Mouse (Mus musculus) forebrain, embryonic 15.5 days (tissue): ENCODE measurements around the gene Trappc3l. TPM values are rescaled to one million over a fixed set of nuclear protein-coding genes. Genes with fewer than 3 reads are reported as not detected.
A peak's percentile ranks its signal among the peaks of the same experiment; 100 is the strongest.

Source experiments
- ATAC-seq: fragments of 200-750 bp; cut with Nextera tagmentation; replicated peaks from 2 replicates; pipeline ENCODE4 v1.8.0; 2017; ENCODE audit warnings: mild to moderate bottlenecking, moderate TSS enrichment, moderate library complexity
- H3K27ac ChIP-seq: fragments of 300-500 bp; sonication (generic); replicated peaks from 2 replicates; pipeline ENCODE4 v1.5.1; 2015; ENCODE audit warnings: mild to moderate bottlenecking, inconsistent platforms
- H3K27me3 ChIP-seq: fragments of 300-500 bp; sonication (generic); 2 replicates; pipeline ENCODE4 v1.6.1; 2015; ENCODE audit warnings: inconsistent platforms
- H3K36me3 ChIP-seq: fragments of 300-500 bp; sonication (generic); 2 replicates; pipeline ENCODE4 v1.6.1; 2015; ENCODE audit warnings: mild to moderate bottlenecking, inconsistent platforms
- H3K4me1 ChIP-seq: fragments of 300-500 bp; sonication (generic); 2 replicates; pipeline ENCODE4 v1.6.1; 2015; ENCODE audit warnings: inconsistent platforms
- H3K4me2 ChIP-seq: fragments of 300-500 bp; sonication (generic); replicated peaks from 2 replicates; pipeline ENCODE4 v1.6.1; 2015; ENCODE audit warnings: mild to moderate bottlenecking, inconsistent platforms
- H3K4me3 ChIP-seq: fragments of 300-500 bp; sonication (generic); 2 replicates; pipeline ENCODE4 v1.5.1; 2015; ENCODE audit warnings: mild to moderate bottlenecking, inconsistent platforms
- H3K9ac ChIP-seq: fragments of 300-500 bp; sonication (generic); replicated peaks from 2 replicates; pipeline ENCODE4 v1.6.1; 2015; ENCODE audit warnings: mild to moderate bottlenecking, inconsistent platforms
- H3K9me3 ChIP-seq: fragments of 300-500 bp; sonication (generic); 2 replicates; pipeline ENCODE4 v1.6.1; 2016; ENCODE audit warnings: inconsistent platforms
- whole genome bisulfite sequencing: fragments of 180-500 bp; shearing (Covaris S2); methylation state at CpG from one replicate; pipeline ENCODE4 v1.1.7; 2015; ENCODE audit warnings: mixed read lengths; 5-methylcytosine and 5-hydroxymethylcytosine counted together
- polyA plus RNA-seq: library from polyadenylated mRNA; unstranded; fragments of >200 nt; fragmentation: Nextera tagmentation; extraction: Ambion mirVana; gene quantifications from 2 replicates; pipeline ENCODE4 v1.2.1, GENCODE M21; 2015

Gene Trappc3l
- polyA plus RNA-seq, 1 experiment from 2014 or later: not detected

DNA sequence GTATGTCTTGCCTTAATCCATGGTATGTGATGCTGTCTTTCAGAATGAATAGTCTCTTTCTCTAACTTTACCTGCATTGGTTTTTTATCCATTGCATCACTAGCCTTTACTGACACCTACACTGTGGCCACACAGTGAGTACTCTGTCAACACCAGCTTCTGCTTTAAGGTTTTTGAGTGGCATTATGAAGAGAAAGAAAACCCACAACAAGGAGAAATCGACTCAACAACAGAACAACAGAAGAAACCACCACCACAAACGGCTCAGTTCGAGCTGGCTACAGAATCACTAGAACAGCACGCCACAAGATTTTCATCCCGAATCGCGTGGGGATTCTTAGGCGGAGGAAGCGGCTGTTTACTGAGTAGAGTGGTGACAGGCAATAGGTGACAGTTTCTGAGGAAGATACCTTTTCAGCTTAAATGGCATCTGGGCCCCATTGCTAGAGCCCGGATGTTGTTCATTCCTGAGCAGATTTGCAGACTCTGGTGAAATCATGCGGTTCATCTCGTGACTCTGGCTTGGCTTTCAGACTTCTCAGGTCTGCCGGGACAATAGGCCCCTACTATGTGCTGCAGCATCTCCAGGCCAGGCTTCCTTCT lies 73.6 kb downstream of the Trappc3l start:
- Histone ChIP-seq H3K4me1 (no peaks in the 10 kb centered on the region), H3K27ac (no peak overlapping the region), H3K36me3 (no peaks in the 10 kb centered on the region), H3K9ac (no peak overlapping the region), H3K9me3 (no peaks in the 10 kb centered on the region), H3K27me3 (no peaks in the 10 kb centered on the region), H3K4me3 (no peak overlapping the region), H3K4me2 (no peak overlapping the region)
- WGBS: 83% methylated on average over 13 of the region's 13 CpGs
- no peak for ATAC-seq

DNA sequence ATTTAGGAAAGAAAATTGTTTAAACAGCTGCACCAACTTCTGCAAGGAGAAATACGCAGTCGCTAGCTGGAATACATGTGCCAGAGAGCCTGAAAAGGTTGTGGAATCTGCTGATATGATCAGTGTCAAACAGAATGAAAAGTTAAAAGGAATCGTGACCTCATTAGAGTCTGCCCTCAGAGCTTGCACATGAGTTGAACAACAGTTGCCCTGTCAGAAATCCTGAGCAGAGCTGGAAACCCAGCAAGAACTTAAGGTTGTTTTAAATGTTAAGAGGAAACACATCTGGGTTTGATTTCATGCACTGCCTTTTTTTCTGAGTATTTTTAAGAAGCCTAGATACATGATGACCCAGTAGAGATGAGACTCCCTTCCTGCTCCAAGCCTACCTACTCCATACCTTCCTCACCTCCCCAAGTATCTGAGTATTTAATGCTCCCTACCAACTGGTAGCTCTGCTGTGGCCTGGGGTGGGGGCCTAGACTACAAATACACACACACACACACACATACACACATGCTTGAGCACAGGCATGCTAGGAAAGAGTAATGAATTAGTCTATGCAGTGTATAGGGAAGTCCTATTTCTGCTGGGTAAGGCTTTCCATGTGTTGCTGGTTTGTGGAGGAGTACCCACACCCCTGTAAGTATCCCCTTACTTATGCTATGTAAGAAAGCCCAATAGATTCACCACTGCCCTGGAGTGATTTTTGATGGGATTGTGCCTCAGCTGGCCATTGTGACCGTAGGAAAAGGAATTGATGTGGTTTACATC lies 74.8 kb downstream of the Trappc3l start:
- Histone ChIP-seq H3K36me3 (no peaks in the 10 kb centered on the region), H3K9ac (no peak overlapping the region), H3K27ac (no peak overlapping the region), H3K9me3 (no peaks in the 10 kb centered on the region), H3K4me3 (no peak overlapping the region), H3K4me1 (no peaks in the 10 kb centered on the region), H3K27me3 (no peaks in the 10 kb centered on the region), H3K4me2 (no peak overlapping the region)
- 83% methylated on average over 4 of the region's 4 CpGs for WGBS
- ATAC-seq: no peak

DNA sequence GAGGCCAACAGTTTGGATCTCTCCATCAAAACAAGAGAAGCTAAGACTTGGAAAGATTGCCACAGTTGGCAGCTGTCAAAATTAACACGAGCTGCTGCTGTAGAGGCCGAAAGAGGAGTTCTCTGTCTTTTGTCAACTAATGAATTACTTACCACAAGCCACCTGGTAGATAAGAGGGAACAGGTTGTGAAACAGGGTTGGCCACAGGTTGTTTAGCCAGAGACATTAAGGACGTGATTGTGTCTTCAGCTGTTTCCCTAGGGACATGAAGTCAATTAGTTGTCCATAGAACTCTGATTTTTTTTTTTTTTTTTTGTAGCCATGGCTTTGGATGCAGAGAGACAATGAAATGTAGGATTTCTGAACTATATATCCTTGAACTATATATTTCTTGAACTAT lies 79.7 kb downstream of the Trappc3l start:
- Histone ChIP-seq H3K4me3 (no peak overlapping the region), H3K9ac (no peak overlapping the region), H3K9me3 (no peaks in the 10 kb centered on the region), H3K4me2 (no peak overlapping the region), H3K27ac (no peak overlapping the region), H3K27me3 (no peaks in the 10 kb centered on the region), H3K4me1 (no peaks in the 10 kb centered on the region), H3K36me3 (no peaks in the 10 kb centered on the region)
- no peak for ATAC-seq
- 60% methylated on average over 3 of the region's 3 CpGs for WGBS

DNA sequence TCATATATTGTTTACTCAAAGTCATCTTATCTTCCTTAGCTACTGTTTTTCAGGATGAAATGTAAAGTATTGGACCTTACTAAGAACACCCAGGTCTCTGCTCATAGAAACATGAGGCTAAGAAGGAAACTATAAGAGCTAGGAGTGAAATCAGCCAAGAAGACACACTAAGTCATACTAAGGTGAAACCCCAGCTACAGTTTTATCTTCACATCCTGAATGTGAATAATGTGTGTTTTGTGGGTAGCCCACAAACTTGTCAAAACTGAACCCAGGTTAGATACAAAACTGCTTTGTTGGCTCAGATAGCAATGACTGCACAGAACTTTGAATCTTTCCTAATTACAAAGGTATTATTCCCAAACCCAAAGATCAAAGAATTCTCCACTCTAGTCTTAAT lies 80.4 kb downstream of the Trappc3l start:
- Histone ChIP-seq H3K4me3 (no peak overlapping the region), H3K4me2 (no peak overlapping the region), H3K36me3 (no peaks in the 10 kb centered on the region), H3K4me1 (no peaks in the 10 kb centered on the region), H3K27ac (no peak overlapping the region), H3K27me3 (no peaks in the 10 kb centered on the region), H3K9me3 (no peaks in the 10 kb centered on the region), H3K9ac (no peak overlapping the region)
- no peak for ATAC-seq

DNA sequence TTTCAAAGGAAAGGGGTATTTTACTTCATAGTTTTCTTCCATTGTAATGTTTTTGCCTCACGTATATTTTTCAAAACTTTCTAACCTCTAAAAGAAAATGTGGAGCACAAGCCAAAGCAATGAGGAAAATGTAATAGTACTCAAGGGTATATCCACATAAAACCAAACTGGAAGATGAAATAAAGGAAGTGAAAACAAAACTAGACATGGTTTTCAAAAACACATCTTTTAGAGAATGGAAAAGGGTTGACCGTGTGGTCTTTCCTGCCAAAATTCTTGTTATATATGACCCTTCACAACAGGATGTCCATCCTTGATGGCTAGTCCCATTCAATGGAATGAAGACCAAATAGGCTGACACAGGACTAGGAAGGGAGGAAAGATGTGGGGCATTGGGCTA lies 81.0 kb downstream of the Trappc3l start:
- H3K9me3 ChIP-seq: no peaks in the 10 kb centered on the region
- no peak for ATAC-seq

DNA sequence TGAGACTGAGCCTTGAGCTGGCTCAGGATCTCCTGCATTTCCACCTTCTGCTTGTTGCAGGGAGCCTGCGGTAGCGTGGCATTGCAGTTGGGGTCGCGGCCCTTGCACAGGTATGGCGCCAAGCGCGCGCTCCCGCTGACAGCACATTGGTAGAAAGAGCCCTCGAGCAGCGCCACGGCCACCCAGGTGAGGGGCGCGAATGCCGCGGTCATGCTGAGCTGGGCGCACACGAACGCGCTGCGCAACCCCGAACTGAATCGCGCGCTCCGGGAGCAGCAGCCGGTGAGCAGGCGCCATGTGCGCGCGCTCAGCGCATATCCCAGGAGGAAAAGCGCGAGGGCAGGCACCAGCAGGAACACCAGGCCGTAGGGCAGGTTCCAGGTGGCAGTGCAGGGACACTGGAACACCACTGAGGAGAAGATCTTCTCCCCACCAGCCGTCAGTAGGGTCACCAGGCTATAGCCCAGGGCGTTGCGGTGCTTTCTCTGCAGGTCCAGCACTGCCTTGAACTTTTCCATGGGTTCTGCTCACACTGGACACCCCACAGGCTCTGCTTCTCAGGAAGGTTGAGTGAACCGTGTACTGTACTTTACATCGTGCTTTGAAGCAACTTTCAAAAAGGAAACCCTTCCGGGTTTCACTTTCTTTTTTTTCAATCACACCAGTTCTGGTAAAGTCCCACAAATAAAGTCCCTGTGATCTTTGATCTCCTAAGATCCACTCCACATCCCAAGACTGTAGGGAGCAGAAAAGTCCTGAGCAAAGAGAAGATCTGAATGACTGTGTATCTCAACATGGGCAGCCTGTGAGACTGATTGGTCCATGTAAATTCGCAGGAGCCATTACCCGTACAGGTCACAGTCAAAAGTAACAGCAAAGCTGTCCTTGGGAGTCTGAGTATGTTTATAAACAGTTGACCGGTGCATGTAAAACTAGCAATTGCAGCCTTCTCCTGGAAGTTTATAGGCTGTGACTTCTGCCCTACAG lies 90.3 kb downstream of the Trappc3l start, which contains the start of gene Calhm6:
TSS of gene Calhm6 (minus strand) at position 593 of the 987 bp plus-strand sequence.
- no peaks in the 10 kb centered on the region for H3K4me1 ChIP-seq
- WGBS: 19% methylated on average over 44 of the region's 44 CpGs
- peak within 1 kb of the TSS; percentile 40 for H3K9ac ChIP-seq
- peak within 1 kb of the TSS; percentile 57 for H3K4me2 ChIP-seq
- H3K4me3 ChIP-seq: peak within 1 kb of the TSS; percentile 46
- ATAC-seq: peak; percentile 69
- no peaks in the 10 kb centered on the region for H3K27me3 ChIP-seq
- H3K9me3 ChIP-seq: no peaks in the 10 kb centered on the region
- H3K27ac ChIP-seq: no peak within 1 kb of the TSS
- no peaks in the 10 kb centered on the region for H3K36me3 ChIP-seq

More for the DNA sequence above, 81.0 kb downstream of the Trappc3l start:
- Histone ChIP-seq H3K36me3 (no peaks in the 10 kb centered on the region), H3K4me3 (no peak overlapping the region), H3K27ac (no peak overlapping the region), H3K9ac (no peak overlapping the region), H3K27me3 (no peaks in the 10 kb centered on the region), H3K4me2 (no peak overlapping the region), H3K4me1 (no peaks in the 10 kb centered on the region)
- 91% methylated on average over 2 of the region's 2 CpGs for WGBS

DNA sequence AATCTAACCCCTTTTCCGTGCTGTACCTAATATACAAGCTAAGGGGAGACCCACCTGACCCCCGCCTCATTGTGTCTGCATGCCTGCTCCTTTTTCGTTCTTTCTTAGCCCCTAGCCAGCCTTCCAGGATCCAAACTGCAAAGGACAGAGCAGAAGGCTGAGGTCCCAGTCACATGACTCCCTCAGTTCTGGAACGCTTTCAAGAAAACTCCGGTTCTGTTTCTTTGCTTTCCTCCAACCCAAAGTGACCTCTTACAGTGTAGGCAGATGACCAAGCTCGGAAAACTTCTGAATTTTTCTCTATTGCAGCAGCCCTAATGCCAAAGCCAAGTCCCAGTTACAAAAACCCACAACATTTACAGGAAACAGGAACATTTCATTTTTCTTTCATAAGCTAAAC lies 91.0 kb downstream of the Trappc3l start:
- Histone ChIP-seq H3K36me3 (no peaks in the 10 kb centered on the region), H3K4me3 (no peak overlapping the region), H3K9me3 (no peaks in the 10 kb centered on the region), H3K27me3 (no peaks in the 10 kb centered on the region), H3K27ac (no peak overlapping the region), H3K4me2 (no peak overlapping the region), H3K4me1 (no peaks in the 10 kb centered on the region), H3K9ac (no peak overlapping the region)
- 83% methylated on average over 6 of the region's 6 CpGs for WGBS
- no peak for ATAC-seq

DNA sequence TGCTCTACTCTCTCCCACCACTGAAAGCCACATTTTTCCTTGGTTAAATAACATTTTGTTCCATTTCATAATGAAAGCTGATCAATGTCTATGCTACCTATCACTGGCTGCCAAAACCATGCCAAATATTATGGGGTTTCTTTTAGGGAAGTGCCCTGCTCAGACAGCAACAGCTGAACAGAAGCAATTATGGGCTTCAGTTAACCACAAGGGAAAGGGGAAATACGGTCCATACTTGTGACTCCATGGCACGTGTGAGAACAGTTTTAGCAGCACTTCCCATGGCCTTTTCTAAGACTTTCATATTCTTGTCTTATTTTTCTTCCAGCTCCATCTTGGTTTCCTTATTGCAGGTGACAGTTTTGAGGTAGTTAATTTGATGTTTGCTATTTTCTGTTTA lies 94.0 kb downstream of the Trappc3l start:
- Histone ChIP-seq H3K27ac (no peak overlapping the region), H3K27me3 (no peaks in the 10 kb centered on the region), H3K4me2 (no peak overlapping the region), H3K36me3 (no peaks in the 10 kb centered on the region), H3K4me3 (no peak overlapping the region), H3K9ac (no peak overlapping the region), H3K4me1 (no peaks in the 10 kb centered on the region), H3K9me3 (no peaks in the 10 kb centered on the region)
- ATAC-seq: no peak
- 81% methylated on average over 2 of the region's 2 CpGs for WGBS

DNA sequence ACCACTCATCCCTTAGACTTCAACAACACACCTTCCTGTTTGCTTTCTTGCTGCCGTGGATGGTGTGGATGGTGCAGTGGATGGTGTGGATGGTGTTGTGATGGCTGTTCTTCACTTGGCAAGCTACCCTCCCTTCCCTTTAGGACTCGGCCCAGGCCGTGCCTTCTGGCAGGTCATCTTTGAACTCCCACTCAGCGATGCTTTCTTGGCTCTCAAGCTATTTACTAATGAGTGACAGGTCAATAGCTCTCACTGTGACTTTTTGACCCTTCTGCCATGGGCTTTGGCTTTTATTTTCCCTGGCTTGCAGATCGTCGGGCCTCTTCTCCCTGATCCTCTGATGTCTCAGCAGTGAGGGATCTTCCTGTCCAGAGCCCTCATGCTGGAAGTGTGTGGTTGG lies 99.0 kb downstream of the Trappc3l start:
- no peaks in the 10 kb centered on the region for H3K27me3 ChIP-seq
- H3K4me1 ChIP-seq: no peaks in the 10 kb centered on the region
- H3K4me2 ChIP-seq: no peak overlapping the region
- ATAC-seq: no peak
- H3K9ac ChIP-seq: no peak overlapping the region
- H3K9me3 ChIP-seq: no peaks in the 10 kb centered on the region
- H3K36me3 ChIP-seq: no peaks in the 10 kb centered on the region
- no peak overlapping the region for H3K4me3 ChIP-seq
- 34% methylated on average over 6 of the region's 6 CpGs for whole genome bisulfite sequencing
- no peak overlapping the region for H3K27ac ChIP-seq

DNA sequence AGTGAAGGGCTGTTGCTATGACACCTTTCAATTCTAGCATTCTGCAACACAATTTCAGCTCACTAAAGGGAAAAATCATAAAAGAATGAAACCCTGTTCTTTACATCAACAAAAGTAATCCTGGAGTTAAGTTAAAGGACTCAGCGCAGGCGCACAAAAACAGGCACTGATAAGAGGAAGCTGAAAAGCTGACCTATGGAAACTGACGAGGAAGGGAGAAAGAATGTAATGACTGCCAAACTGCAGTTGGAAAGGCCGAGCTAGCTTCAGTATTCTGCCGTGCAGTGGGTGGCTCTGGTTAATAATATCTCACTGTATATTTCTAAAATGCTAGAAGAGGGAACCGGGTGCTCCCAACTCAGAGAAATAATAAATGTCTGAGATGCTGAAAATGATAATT lies 100.6 kb downstream of the Trappc3l start:
- WGBS: 72% methylated on average over 6 of the region's 6 CpGs
- Histone ChIP-seq H3K36me3 (no peaks in the 10 kb centered on the region), H3K4me1 (no peaks in the 10 kb centered on the region), H3K9me3 (no peaks in the 10 kb centered on the region), H3K27ac (no peak overlapping the region), H3K9ac (no peak overlapping the region), H3K4me2 (no peak overlapping the region), H3K4me3 (no peak overlapping the region), H3K27me3 (no peaks in the 10 kb centered on the region)
- no peak for ATAC-seq

DNA sequence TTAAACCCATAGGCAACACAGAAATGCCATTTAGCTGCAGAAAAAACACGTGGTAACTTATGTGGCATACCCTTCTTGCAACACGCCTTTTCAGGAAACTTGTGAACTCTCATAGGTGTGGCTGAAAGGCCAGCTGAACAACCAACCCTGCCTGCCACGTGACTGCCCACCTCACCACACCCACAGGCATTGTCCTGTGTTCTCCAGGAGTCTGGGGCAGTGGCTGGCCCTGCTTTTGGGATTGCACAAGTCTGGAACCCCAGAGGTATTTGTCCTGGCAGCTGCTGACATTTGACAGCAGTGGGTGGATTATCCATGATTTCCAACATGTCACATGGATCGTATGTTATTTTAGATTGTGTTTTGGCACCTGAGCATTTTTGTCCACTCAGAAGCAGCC lies 102.4 kb downstream of the Trappc3l start:
- no peak for ATAC-seq
- Histone ChIP-seq H3K36me3 (no peaks in the 10 kb centered on the region), H3K27me3 (no peaks in the 10 kb centered on the region), H3K9ac (no peak overlapping the region), H3K4me2 (no peak overlapping the region), H3K4me1 (no peaks in the 10 kb centered on the region), H3K4me3 (no peak overlapping the region), H3K27ac (no peak overlapping the region), H3K9me3 (no peaks in the 10 kb centered on the region)
- 69% methylated on average over 4 of the region's 4 CpGs for WGBS

DNA sequence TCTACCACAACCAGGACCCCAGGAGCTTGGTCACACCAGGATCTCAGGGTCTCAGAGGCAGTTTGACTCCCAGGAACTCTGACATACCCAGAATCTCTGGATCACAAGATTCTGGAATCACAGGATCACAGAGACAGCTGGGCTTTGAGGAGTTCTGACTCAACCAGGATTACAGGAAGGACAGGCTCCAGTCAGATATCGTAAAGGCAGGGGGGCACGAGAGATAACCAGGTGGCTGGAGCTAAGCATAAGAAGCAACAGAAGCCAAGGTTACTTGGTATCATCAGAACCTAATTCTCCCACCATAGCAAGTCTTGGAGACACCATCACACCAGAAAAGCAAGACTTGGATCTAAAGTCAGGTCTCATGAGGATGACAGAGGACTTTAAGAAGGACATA lies 104.3 kb downstream of the Trappc3l start:
- WGBS: 96% methylated on average over 2 of the region's 2 CpGs
- Histone ChIP-seq H3K4me1 (no peaks in the 10 kb centered on the region), H3K27ac (no peak overlapping the region), H3K27me3 (no peaks in the 10 kb centered on the region), H3K9ac (no peak overlapping the region), H3K9me3 (no peaks in the 10 kb centered on the region), H3K4me3 (no peak overlapping the region), H3K36me3 (no peaks in the 10 kb centered on the region), H3K4me2 (no peak overlapping the region)
- no peak for ATAC-seq
